Mouse (Mus musculus) neutrophil, adult 5-6 weeks (primary cell): Measurements from ENCODE around the gene Rcc2. TPM values are rescaled to one million over a fixed set of nuclear protein-coding genes. Genes with fewer than 3 reads are reported as not detected.
A peak's percentile ranks its signal among the peaks of the same experiment; 100 is the strongest.

Experiments used
- ATAC-seq: fragments of 151-379, 151-347 bp; 2 replicates; pipeline ENCODE4 v1.8.0; 2017; ENCODE audit warnings: mild to moderate bottlenecking, moderate TSS enrichment; ENCODE audit not compliant: insufficient number of reproducible peaks, poor library complexity, low FRiP score, severe bottlenecking; ENCODE audit errors: extremely low read depth
- total RNA-seq: library from RNA; stranded (forward); fragments of 200-1000 nt; gene quantifications from 2 replicates; pipeline ENCODE4 v1.2.3, GENCODE M21; 2017

Gene Rcc2
- total RNA-seq, 1 experiment from 2014 or later = 63.5 TPM

DNA sequence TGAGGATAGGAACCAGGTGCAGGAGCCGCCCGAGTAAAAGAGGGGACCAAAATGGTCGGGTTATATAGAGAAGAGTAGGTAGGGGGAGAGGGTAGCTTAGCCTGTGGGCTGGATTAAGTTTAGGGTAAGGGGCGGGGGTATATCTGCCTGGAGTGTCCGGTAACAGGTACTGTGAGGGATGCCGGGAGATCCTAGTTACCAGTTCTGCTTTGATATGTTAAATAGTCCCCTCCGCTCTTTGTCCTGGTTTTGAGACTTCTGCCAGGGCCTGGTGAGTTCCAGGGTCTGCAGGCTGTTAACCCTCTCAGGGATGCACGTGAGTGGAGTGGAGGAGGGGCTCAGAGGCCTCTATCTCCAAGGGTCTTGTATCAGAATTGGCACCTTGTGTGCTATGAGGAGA lies 3.3 kb downstream of the Rcc2 start:
- ATAC-seq = no peak

- no peak for ATAC-seq
These were observed 3.8 kb downstream of the Rcc2 start for GRCm38 (mm10) chr4:140704166-140704565.

- no peak for ATAC-seq
These were observed 7.3 kb downstream of the Rcc2 start for GRCm38 (mm10) chr4:140707615-140708014.

GRCm38 (mm10) chr4:140708297-140708927 lies 8.1 kb downstream of the Rcc2 start:
- no peak for ATAC-seq

GRCm38 (mm10) chr4:140709111-140709510 lies 8.8 kb downstream of the Rcc2 start:
- no peak for ATAC-seq

DNA sequence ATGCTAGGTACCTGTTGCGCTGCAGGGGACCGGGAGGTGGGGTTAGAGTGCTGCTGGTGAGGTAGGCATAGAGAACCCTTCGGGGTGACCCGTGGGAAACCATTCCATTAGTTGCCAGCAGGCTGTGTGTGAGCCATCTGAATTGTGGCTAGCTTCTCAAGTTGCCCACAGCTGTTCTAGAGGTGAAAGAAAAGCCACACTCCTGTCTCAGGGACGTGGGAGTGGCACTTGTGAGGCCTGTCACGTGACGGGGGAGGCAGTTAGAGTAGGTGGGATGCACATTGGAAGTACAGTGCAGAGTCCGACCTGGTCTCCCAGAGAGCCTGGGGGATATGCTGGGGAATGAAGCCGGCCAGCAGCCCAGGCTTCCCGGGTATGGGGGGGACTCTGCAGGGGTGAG lies 9.3 kb downstream of the Rcc2 start:
- no peak for ATAC-seq

DNA sequence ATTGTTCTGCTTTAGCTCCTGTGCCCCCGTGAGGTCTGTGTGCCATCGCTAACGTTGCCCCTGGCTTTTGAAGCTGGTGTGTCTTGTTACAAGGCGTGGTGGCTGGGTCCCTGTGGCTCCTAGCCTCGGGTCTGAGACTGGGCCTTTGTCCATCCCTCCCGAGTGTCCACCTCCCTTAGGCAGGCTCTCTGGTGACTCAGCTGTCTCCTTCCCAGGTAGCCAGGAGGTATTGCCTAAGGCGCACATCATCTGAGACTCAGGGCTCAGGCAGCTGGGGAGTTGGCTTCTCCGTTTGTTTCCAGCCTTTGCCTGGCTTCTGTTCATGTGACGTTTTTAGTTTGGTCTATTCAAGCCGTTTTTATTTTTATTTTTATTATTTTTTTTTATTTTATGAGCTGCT lies 10.4 kb downstream of the Rcc2 start:
- no peak for ATAC-seq

GRCm38 (mm10) chr4:140711360-140711759 lies 11.0 kb downstream of the Rcc2 start:
- no peak for ATAC-seq

- ATAC-seq = peak; percentile 70
These were observed 13.4 kb downstream of the Rcc2 start for GRCm38 (mm10) chr4:140713480-140714365.

DNA sequence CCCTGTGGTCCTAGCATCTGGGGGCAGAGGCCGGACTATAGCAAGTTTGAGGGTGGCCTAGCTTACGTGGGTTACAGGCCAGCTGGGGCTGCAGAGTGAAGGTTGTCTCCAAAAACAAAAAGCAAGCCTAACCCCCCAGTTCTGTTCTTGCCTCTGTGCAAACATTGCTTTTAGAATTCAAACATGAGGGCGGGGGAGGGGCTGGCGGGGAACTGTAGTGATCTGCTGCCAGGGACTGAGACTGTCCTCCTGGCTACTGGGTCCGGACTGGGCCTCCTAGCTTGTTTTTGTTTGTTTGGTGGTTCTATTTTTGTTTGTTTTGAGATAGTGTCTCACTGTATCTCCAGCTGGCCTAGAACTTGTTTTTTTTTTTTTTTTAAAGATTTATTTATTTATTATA lies 14.2 kb downstream of the Rcc2 start:
- ATAC-seq = no peak

DNA sequence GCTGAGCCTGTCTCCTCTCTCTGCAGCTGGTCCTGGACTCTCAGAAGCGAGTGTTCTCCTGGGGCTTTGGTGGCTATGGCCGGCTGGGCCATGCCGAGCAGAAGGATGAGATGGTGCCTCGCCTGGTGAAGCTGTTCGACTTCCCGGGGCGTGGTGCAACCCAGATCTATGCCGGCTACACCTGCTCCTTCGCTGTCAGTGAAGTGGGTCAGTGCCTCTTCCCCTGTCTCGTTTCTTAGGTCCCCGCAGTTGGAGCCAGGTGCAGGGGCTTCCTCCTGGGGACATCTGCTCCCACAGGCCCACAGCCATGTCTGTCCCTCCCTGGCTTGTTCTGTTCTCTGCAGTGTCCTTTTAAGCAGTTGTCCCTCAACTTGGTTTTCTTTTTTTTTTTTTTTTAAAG lies 16.7 kb downstream of the Rcc2 start:
- ATAC-seq = no peak

DNA sequence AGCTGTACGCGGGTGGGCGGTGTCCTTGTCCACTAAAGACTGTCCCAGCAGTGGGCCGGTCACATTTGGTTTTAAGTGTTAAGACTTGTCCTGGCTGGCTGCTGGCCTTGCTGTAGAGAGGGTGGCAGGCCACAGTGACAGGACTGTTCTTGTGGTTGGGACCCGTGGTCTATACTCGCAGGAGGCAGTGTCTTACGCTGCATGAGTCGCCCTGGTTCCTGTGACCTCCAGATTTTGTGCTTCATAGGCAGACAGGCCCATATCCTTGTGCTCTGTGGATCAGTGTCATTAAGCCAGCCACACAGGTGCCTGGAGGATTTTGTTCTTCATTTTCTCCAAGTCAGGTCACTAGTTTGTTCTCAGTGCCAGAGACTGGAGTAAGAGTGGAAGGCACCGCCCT lies 18.1 kb downstream of the Rcc2 start:
- no peak for ATAC-seq

DNA sequence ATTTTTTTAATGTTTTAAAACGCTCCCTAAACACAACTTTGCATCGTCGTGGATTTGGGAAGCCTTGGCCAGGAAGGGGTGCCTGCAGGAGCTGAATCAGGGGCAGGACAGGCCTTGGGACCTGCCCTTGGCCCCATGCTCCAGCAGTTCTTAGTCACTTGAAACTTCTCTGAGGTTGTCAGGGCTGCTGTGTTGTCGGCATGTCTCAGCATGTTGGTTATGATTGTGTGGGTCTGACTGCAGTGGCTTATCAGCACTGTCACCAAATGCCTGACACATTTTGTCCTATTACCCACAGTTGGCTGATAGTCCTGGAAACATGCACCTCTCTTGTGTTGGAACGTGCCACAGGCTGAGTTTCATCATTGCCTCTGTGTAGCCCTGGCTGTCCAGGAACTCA lies 19.8 kb downstream of the Rcc2 start:
- ATAC-seq = no peak

DNA sequence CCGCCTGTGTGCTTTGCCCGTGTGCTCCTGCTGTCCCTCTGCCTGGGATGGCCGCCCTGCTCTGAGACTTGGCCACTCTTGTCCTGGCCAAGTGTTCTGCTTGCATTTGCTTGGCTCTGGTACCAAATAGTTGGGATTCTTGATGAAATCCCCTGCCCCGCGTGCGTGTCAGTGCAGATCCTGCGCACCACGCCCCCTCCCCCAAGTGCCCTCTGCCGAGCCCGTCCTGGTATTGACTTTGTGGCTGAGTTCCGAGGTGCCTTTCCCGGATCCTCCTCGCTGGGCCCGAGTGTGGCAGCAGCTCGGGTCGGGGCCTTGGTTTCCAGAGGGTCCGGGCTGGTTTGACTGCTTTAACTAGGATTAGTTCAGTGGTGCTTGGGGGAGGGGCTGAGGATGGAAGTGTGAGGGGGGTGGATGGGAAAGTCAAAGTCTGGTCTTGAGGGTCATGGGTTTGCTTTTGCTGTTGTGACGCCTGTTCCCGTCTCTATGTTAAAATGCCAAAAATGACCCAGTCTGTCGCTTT lies 21.7 kb downstream of the Rcc2 start:
- no peak for ATAC-seq

DNA sequence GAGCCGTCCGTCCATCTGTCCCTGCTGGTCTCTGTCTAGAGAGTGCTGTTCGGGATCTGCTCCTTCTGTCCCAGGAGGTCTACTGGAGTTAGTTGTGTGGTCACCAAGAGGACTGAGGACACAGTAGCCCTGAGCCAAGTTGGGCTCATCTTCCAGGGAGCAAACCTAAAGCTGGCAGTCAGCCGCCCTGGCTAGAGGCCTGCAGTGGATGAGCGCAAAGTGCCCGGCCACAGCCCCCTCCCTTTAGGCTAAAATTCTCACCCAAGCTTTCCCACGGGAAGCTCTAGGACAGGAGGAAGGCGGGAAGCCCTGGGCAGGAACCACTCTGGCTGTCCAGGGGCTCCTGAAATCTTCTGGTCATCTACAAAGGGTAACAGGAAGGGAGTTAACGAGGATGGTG lies 22.4 kb downstream of the Rcc2 start:
- no peak for ATAC-seq

DNA sequence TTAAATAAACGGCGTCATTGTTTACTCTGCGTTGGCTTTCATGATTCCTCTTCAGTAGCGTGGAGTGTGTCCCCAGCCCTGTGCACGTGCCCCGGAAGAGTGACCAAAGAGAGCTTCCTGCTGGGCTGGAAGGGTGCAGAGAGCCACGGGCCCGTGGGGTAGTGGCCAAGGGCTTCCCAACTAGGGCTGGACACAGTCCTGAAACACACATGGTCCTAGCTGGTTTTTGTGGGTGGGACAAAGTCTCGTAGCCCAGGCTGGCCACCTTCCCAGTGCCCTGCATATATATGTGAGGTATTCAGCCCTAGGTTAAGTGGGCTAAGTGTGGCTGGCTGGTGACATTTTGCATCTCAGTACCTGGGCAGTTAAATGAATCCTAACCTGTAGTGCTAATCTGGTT lies 22.9 kb downstream of the Rcc2 start:
- ATAC-seq = no peak

DNA sequence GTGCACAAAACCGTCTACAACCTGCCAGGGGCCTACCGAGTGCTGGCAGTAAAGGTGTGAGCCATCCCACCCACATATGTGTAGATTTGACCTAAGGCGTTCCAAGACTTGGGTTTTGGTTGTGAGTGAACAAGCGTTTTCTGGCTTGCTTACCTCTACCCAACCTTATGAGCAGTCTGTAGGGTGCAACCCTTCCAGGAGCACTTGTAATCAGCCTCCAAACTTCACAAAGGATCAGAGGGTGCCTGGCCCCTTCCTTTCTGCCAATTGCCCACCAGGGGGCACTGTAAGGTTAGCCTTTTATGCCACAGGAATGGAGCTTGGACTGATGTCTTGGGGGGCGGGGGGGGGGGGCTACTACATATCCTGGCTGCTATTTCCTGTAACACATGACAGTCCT lies 23.5 kb downstream of the Rcc2 start:
- ATAC-seq = no peak

DNA sequence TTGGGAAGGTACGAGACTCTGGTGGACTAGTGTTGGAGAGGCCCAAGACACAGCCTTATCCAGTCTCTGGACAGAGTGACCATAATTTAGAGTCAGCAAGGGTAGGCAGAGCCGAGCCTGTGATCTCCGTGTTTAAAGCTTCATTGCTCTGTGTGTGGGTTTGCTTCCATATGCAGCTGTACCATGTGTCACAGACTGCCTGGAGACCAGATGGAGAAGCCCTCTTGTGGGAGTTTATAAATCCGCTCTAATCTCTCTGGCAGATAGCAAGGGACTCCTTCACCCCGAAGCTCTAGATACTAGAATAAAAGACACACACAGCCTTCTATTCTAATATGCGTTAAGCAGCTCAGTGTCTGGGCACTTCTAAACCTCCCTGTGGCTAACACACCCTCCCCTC lies 24.4 kb downstream of the Rcc2 start:
- no peak for ATAC-seq

- no peak for ATAC-seq
These were observed 26.6 kb downstream of the Rcc2 start for GRCm38 (mm10) chr4:140726907-140727306.

DNA sequence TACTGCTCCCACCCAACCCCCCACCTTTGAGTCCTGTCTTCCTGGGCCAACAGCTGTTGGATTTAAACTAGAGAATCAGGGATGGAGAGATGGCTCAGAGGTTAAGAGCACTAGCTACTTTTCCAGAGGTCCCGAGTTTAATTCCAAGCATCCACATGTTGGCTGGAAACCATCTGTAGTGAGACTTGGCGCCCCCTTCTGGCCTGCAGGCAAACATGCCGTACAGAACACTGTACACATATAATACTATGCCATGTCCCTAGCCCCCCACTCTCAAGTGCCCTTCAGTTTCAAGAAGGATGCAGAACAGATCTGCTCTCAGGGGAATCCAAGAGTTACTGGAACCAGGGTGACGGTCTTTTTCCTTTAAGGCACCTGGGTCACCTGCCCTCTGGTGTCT lies 31.3 kb downstream of the Rcc2 start:
- ATAC-seq = no peak
